Mouse (Mus musculus) midbrain, embryonic 13.5 days (tissue): ENCODE measurements around the gene Alox12. TPM values are rescaled to one million over a fixed set of nuclear protein-coding genes. Genes with fewer than 3 reads are reported as not detected.

Experiments
- ATAC-seq: fragments of 200-750 bp; cut with Nextera tagmentation; 2 replicates; pipeline ENCODE4 v1.8.0; 2017; ENCODE audit warnings: mild to moderate bottlenecking, moderate TSS enrichment, moderate library complexity
- H3K27ac ChIP-seq: fragments of 300-500 bp; sonication (generic); 2 replicates; pipeline ENCODE4 v1.5.1; 2015; ENCODE audit warnings: inconsistent platforms, mild to moderate bottlenecking, moderate library complexity
- H3K27me3 ChIP-seq: fragments of 300-500 bp; sonication (generic); 2 replicates; pipeline ENCODE4 v1.6.1; 2015; ENCODE audit warnings: mild to moderate bottlenecking, inconsistent platforms
- H3K36me3 ChIP-seq: fragments of 300-500 bp; sonication (generic); 2 replicates; pipeline ENCODE4 v1.6.1; 2015; ENCODE audit warnings: mild to moderate bottlenecking, inconsistent platforms
- H3K4me1 ChIP-seq: fragments of 300-500 bp; sonication (generic); replicated peaks from 2 replicates; pipeline ENCODE4 v1.6.1; 2015; ENCODE audit warnings: inconsistent platforms
- H3K4me2 ChIP-seq: fragments of 300-500 bp; sonication (generic); replicated peaks from 2 replicates; pipeline ENCODE4 v1.6.1; 2015; ENCODE audit warnings: moderate library complexity, mild to moderate bottlenecking, inconsistent platforms
- H3K4me3 ChIP-seq: fragments of 300-500 bp; sonication (generic); replicated peaks from 2 replicates; pipeline ENCODE4 v1.5.1; 2015; ENCODE audit warnings: mild to moderate bottlenecking, inconsistent platforms
- H3K9ac ChIP-seq: fragments of 300-500 bp; sonication (generic); replicated peaks from 2 replicates; pipeline ENCODE4 v1.6.1; 2015; ENCODE audit warnings: mild to moderate bottlenecking, inconsistent platforms
- H3K9me3 ChIP-seq: fragments of 300-500 bp; sonication (generic); 2 replicates; pipeline ENCODE4 v1.6.1; 2016; ENCODE audit warnings: mild to moderate bottlenecking, inconsistent platforms
- WGBS: fragments of 180-500 bp; shearing (Covaris S2); methylation state at CpG from one replicate; pipeline ENCODE4 v1.1.7; 2015; 5-methylcytosine and 5-hydroxymethylcytosine counted together
- polyA plus RNA-seq: library from polyadenylated mRNA; unstranded; fragments of >200 nt; fragmentation: Nextera tagmentation; extraction: Ambion mirVana; gene quantifications from 2 replicates; pipeline ENCODE4 v1.2.1, GENCODE M21; 2015

Alox12 gene
- polyA plus RNA-seq = 0.57 and 1.2 TPM in 2 replicates

DNA sequence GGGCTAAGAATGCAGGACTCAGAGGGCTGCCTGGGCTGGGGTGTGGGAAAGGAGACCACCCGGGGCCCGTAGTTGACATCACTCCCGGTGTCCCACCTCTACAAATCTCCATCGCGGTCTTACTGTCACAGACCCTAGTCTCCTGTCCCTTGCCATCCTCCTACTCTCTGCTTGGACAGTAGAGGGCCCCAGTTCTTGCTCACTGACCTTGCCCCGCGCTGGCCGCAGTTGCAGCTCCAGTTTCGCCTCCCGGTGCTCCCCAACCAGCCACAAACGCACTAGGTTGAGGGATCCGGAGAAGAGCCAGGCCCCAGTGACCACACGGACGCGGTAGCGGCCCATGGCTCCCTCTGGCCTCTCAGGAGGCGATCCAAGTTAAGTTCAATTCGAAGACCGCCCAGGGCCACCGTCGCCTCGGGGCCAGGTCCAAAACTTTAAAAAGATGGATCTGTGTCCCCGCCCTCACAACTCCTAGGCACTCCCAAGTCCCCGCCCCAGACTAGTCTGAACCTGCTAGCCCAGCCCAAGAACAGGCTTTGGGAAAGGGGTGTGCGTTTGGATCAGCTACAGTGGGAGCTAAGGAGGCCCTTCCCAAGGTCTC lies at the start of gene Alox12:
Alox12 (minus strand) TSS at position 423 of the 601 bp plus-strand sequence.
- H3K9ac ChIP-seq = no peak within 1 kb of the TSS
- peak within 1 kb of the TSS; percentile 37 for H3K4me2 ChIP-seq
- H3K4me3 ChIP-seq = peak within 1 kb of the TSS; percentile 23
- no peak for ATAC-seq
- H3K4me1 ChIP-seq = peaks cover 11% of the 10 kb centered on the region
- H3K36me3 ChIP-seq = no peaks in the 10 kb centered on the region
- no peak within 1 kb of the TSS for H3K27ac ChIP-seq
- no peaks in the 10 kb centered on the region for H3K9me3 ChIP-seq
- peaks cover 57% of the 10 kb centered on the region for H3K27me3 ChIP-seq
- WGBS = 2% methylated on average over 25 of the region's 25 CpGs

DNA sequence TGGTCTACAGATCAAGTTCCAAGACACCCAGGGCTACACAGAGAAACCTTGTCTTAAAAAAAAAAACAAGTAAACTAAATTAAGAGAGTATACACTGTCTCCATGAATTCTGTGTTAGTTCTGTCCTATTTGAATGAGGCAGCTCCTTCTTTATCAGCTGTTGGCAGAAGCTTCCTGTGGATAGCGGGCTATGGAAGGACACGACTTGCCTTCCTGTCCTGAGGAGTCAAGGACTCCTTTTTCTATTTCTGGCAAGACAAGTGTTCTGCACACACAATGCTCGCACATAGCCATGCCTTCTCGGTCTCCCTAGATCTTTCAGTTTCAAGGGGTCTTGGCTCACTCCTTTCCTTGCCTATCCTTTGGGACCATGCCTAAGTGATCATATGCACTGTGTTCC lies 47.1 kb upstream of the Alox12 start:
- H3K27ac ChIP-seq = no peak overlapping the region
- WGBS = 89% methylated on average over 4 of the region's 4 CpGs
- no peak for ATAC-seq
- no peaks in the 10 kb centered on the region for H3K4me1 ChIP-seq
- no peak overlapping the region for H3K4me2 ChIP-seq
- no peaks in the 10 kb centered on the region for H3K27me3 ChIP-seq
- no peaks in the 10 kb centered on the region for H3K36me3 ChIP-seq
- no peaks in the 10 kb centered on the region for H3K9me3 ChIP-seq
- H3K4me3 ChIP-seq = no peak overlapping the region
- no peak overlapping the region for H3K9ac ChIP-seq

DNA sequence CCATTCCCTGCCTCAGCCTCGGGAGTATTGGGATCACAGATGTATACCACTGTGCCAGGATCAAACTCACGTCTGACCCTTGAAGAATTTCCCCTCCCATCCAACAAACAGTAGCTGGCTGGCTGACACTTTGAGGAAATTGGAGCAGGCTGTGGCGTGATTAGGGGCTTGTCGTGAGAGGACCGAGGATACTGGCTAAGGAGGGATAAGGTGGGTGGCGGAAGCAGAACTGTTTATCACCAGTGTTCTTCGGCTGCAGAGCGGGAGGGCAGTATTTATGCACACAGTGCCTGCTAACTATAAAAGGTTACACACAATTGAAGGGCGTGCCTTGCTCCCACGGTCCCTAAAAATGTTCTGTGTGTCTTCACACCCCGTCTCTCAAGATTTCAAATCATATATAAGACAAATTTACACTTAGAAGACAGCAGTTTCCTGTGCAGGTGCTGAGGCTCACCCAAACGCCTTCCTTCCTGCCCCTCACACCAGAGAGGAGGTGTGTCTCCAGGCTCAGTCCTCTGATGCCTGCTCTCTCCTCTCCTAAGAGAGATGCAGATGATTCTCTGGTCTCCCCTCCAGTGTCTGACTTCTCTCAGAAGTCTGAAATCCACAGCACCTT lies 42.8 kb upstream of the Alox12 start:
- Histone ChIP-seq H3K9me3 (no peaks in the 10 kb centered on the region), H3K27ac (no peak overlapping the region), H3K4me3 (no peak overlapping the region), H3K9ac (no peak overlapping the region), H3K4me1 (no peaks in the 10 kb centered on the region), H3K4me2 (no peak overlapping the region), H3K27me3 (no peaks in the 10 kb centered on the region), H3K36me3 (no peaks in the 10 kb centered on the region)
- no peak for ATAC-seq
- 72% methylated on average over 12 of the region's 12 CpGs for WGBS

DNA sequence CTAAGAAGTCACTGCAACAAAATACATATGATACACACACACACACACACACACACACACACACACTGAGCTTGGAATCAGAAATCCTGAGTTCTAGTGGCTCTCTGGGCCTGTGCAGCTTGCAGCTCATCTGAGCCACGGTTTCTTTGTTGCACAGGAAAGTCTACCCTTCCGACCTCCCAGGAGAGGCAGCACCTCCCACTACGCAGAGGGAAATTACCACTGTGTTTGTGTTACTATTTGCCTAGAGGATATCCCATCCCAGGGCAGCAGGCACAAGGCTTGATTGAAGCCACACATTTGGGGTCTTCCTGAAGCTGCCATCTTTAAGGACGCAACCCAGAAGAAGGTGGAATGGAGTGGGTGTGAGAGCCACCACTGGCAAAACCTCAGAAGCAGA lies 42.3 kb upstream of the Alox12 start:
- Histone ChIP-seq H3K9me3 (no peaks in the 10 kb centered on the region), H3K36me3 (no peaks in the 10 kb centered on the region), H3K27me3 (no peaks in the 10 kb centered on the region), H3K27ac (no peak overlapping the region), H3K4me2 (no peak overlapping the region), H3K9ac (no peak overlapping the region), H3K4me3 (no peak overlapping the region), H3K4me1 (no peaks in the 10 kb centered on the region)
- 77% methylated on average over 4 of the region's 4 CpGs for WGBS
- no peak for ATAC-seq

DNA sequence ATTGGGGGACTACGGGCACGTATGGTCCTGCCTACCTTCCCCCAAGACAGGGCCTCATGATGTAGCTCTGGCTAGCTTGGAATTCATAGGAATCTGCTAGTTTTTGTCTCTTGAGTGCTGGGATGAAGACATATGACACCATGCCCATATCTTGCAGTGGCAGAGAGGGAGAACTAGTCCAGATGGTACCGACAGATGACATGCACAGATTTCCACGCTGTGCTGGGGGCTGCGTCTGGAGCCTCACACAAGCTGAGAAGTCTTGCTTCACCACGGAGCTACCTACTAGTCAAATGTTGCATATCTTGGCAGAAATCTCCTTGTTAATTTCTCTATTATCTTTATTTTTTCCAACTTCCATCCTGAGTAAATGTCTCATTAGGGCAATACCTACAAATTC lies 38.7 kb upstream of the Alox12 start:
- WGBS = 93% methylated on average over 6 of the region's 6 CpGs
- no peak for ATAC-seq
- Histone ChIP-seq H3K27ac (no peak overlapping the region), H3K9me3 (no peaks in the 10 kb centered on the region), H3K36me3 (no peaks in the 10 kb centered on the region), H3K4me3 (no peak overlapping the region), H3K4me2 (no peak overlapping the region), H3K27me3 (no peaks in the 10 kb centered on the region), H3K4me1 (no peaks in the 10 kb centered on the region), H3K9ac (no peak overlapping the region)

DNA sequence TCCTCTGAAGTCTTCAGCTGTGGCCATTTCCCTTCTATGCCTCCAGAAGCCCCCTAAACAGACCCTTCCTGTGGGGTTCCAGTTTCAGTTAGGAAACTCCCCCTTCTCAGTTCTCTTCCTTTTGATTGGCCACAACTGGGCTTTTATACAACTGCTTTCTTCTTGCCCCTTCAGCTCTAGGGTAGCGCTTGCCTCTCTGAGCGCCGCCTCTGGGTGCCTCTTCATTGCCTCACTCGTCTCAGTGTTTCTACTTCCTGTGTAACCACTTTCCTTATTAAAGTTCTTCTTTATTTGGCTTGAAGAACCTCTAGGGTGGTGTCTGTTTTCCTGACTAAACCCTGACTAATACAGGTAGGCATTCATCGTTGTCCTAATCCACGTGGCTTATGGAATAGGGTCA lies 36.1 kb upstream of the Alox12 start:
- H3K36me3 ChIP-seq = no peaks in the 10 kb centered on the region
- no peak overlapping the region for H3K27ac ChIP-seq
- no peak overlapping the region for H3K4me3 ChIP-seq
- no peak overlapping the region for H3K9ac ChIP-seq
- H3K4me1 ChIP-seq = no peaks in the 10 kb centered on the region
- no peaks in the 10 kb centered on the region for H3K9me3 ChIP-seq
- H3K4me2 ChIP-seq = no peak overlapping the region
- H3K27me3 ChIP-seq = no peaks in the 10 kb centered on the region
- WGBS = 86% methylated on average over 6 of the region's 6 CpGs
- ATAC-seq = no peak

DNA sequence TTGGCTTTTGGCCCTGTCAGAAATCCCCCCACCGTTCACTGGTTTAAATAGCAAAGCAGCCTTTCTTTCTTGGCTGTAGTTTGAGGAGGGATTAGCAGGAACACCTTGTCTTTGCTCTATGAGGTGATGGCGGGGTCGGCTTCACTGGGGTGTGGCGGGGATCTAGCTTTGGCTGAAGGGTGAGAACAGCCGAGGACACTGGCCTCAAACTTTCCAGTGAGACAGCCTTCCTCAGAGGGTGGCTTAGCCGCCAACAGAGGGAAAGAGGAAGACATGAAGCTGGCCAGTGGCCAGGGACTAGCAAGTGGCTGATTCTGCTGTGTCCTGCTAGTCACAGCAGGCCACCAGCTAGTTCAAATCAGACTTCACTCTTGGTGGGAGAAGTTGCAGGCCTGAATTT lies 34.1 kb upstream of the Alox12 start:
- no peaks in the 10 kb centered on the region for H3K4me1 ChIP-seq
- no peaks in the 10 kb centered on the region for H3K27me3 ChIP-seq
- H3K4me3 ChIP-seq = no peak overlapping the region
- H3K27ac ChIP-seq = no peak overlapping the region
- ATAC-seq = no peak
- 27% methylated on average over 6 of the region's 6 CpGs for WGBS
- no peak overlapping the region for H3K9ac ChIP-seq
- H3K36me3 ChIP-seq = no peaks in the 10 kb centered on the region
- H3K4me2 ChIP-seq = no peak overlapping the region
- H3K9me3 ChIP-seq = no peaks in the 10 kb centered on the region

DNA sequence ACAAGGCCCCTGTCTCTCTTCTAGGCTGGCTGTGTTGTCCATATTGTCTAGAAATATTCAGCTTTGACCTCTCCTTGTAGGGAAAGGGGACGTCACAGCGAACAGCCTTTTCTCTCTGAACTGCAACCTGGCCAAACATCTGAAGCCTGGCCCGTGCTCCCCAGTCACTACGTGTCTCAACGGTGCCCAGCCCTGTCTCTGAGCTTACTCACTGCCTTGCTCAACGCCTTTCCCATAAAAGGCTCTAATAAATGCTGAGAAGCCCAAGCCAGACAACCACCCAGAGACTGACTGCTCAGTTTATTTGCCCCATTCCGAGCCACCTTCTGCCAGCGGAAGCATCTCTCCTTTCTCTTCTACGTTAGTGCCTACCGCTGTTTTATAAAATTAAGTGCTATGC lies 32.9 kb upstream of the Alox12 start:
- no peaks in the 10 kb centered on the region for H3K36me3 ChIP-seq
- no peaks in the 10 kb centered on the region for H3K27me3 ChIP-seq
- H3K4me3 ChIP-seq = no peak overlapping the region
- ATAC-seq = no peak
- no peaks in the 10 kb centered on the region for H3K4me1 ChIP-seq
- H3K27ac ChIP-seq = no peak overlapping the region
- no peak overlapping the region for H3K4me2 ChIP-seq
- H3K9ac ChIP-seq = no peak overlapping the region
- H3K9me3 ChIP-seq = no peaks in the 10 kb centered on the region
- WGBS = 93% methylated on average over 10 of the region's 10 CpGs

DNA sequence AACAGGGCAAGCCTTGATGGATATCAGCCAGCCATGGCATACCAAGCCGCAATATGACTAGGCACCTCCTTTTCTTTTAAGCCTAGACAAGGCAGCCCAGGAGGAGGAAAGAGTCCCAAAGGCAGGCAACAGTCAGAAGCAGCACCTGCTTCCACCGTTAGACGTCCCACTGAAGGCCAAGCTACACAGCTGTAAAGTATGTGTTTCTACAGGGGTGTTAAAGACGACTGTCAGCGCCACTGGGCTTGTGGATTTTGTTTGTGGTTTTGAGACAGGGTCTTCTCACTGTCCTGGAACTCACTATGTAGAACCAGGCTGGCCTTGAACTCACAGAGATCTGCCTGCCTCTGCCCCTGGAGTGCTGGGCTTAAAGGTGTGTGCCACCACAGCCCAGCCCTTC lies 30.5 kb upstream of the Alox12 start:
- Histone ChIP-seq H3K4me3 (no peak overlapping the region), H3K27ac (no peak overlapping the region), H3K27me3 (no peaks in the 10 kb centered on the region), H3K4me2 (no peak overlapping the region), H3K4me1 (no peaks in the 10 kb centered on the region), H3K9ac (no peak overlapping the region), H3K36me3 (no peaks in the 10 kb centered on the region), H3K9me3 (no peaks in the 10 kb centered on the region)
- 79% methylated on average over 5 of the region's 5 CpGs for WGBS
- no peak for ATAC-seq

DNA sequence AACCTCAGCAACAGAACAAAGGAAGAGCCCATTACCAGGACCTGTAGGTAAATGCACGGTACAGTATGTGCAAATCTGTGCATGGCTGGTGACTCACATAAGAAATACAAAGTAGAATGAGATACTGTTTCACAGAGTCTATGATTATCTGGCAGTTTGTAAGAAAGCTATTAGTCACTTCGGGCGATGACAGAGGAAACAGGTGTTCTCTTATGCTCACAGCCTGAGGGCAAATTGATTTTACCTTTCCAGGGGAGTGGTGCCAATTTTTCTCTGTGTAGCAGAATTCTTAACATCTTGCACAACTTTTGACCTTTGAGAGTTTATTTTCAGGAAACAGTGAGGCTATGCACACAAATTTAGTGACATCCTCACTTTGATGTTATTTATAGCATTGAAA lies 29.6 kb upstream of the Alox12 start:
- Histone ChIP-seq H3K4me2 (no peak overlapping the region), H3K9ac (no peak overlapping the region), H3K36me3 (no peaks in the 10 kb centered on the region), H3K27ac (no peak overlapping the region), H3K4me3 (no peak overlapping the region), H3K4me1 (no peaks in the 10 kb centered on the region), H3K9me3 (no peaks in the 10 kb centered on the region), H3K27me3 (no peaks in the 10 kb centered on the region)
- ATAC-seq = no peak
- WGBS = 91% methylated on average over 3 of the region's 3 CpGs

DNA sequence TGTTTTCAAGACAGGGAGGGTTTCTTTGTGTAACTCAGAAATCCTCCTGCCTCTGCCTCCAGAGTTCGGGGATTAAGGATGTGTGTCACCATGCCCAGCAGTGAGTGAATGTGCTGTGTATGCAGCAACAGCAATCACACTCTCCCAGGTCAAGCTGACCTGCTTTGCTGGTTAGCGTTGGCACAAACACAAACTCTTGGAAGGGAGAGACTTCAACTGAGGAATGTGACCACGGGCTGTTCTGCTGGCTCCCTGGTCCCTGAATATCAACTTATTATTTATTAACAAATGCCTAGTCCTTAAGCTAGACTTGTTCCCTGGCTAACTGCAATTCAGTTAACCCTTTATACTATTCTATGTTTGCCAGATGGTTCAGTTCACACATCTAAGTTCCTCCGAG lies 28.5 kb upstream of the Alox12 start:
- Histone ChIP-seq H3K4me1 (no peaks in the 10 kb centered on the region), H3K27ac (no peak overlapping the region), H3K9me3 (no peaks in the 10 kb centered on the region), H3K36me3 (no peaks in the 10 kb centered on the region), H3K4me2 (no peak overlapping the region), H3K27me3 (no peaks in the 10 kb centered on the region), H3K4me3 (no peak overlapping the region), H3K9ac (no peak overlapping the region)
- ATAC-seq = no peak
- WGBS = 89% methylated on average over 4 of the region's 4 CpGs

DNA sequence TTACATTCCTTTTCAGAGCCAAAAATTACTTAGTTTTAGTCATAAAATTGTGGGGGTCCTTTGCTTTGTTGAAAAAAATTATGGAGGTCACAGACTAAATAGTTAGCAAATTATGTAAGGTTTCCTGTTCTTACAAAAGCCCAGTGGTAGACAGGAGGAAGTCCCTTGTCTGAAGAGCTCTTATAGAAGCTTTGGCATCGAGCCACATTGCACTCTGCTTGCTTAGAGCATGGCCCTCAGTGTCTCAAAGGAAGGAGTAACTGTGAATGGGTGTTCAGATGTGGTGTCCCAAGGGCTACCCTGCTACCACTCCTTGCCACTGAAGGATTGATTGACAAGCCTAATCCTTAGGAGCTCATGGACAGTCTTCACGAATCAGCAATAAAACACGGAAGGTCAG lies 25.3 kb upstream of the Alox12 start:
- no peak for ATAC-seq
- WGBS = 65% methylated on average over 3 of the region's 3 CpGs
- Histone ChIP-seq H3K9ac (no peak overlapping the region), H3K4me1 (no peaks in the 10 kb centered on the region), H3K27me3 (no peaks in the 10 kb centered on the region), H3K36me3 (no peaks in the 10 kb centered on the region), H3K4me3 (no peak overlapping the region), H3K27ac (no peak overlapping the region), H3K9me3 (no peaks in the 10 kb centered on the region), H3K4me2 (no peak overlapping the region)

DNA sequence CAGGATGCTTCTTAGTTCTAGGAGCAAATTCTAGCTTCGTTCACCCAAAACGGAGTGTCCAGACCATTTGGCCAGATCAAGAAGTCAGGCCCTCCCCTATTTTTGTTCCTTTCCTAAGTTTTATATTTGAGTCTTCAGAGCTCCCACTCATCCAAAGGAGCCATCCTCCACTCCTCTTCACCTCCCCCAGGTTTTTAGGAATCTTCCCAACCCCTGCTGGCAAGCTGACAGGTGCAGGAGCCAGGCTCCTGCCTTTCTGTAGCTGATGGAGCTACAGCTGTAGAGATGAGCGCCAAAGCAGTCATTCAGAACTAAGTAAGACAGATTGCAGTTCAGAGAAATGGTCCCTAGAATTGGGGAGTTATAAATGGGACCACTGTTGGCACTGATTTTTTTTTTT lies 23.8 kb upstream of the Alox12 start:
- Histone ChIP-seq H3K4me2 (no peak overlapping the region), H3K27ac (no peak overlapping the region), H3K4me1 (no peaks in the 10 kb centered on the region), H3K27me3 (no peaks in the 10 kb centered on the region), H3K9ac (no peak overlapping the region), H3K4me3 (no peak overlapping the region), H3K36me3 (no peaks in the 10 kb centered on the region), H3K9me3 (no peaks in the 10 kb centered on the region)
- WGBS = 84% methylated on average over 3 of the region's 3 CpGs
- no peak for ATAC-seq
